Mouse (Mus musculus) hindbrain, embryonic 16.5 days (tissue): ENCODE measurements around the gene Arntl. TPM values are rescaled to one million over a fixed set of nuclear protein-coding genes. Genes with fewer than 3 reads are reported as not detected.

Experiments
- ATAC-seq: fragments of 200-750 bp; cut with Nextera tagmentation; 2 replicates; pipeline ENCODE4 v1.8.0; 2017; ENCODE audit warnings: moderate TSS enrichment, moderate library complexity
- H3K27ac ChIP-seq: fragments of 300-500 bp; sonication (generic); 2 replicates; pipeline ENCODE4 v1.5.1; 2014; ENCODE audit warnings: low read depth, mild to moderate bottlenecking, control low read depth, low read length, moderate library complexity
- H3K27me3 ChIP-seq: fragments of 300-500 bp; sonication (generic); replicated peaks from 2 replicates; pipeline ENCODE4 v1.6.1; 2014; ENCODE audit warnings: low read length; ENCODE audit not compliant: control insufficient read depth, insufficient read depth
- H3K36me3 ChIP-seq: fragments of 300-500 bp; sonication (generic); 2 replicates; pipeline ENCODE4 v1.6.1; 2014; ENCODE audit warnings: mild to moderate bottlenecking, low read length, moderate library complexity, mixed read lengths; ENCODE audit not compliant: control insufficient read depth, insufficient read depth
- H3K4me1 ChIP-seq: fragments of 300-500 bp; sonication (generic); 2 replicates; pipeline ENCODE4 v1.6.1; 2014; ENCODE audit warnings: low read depth, low read length; ENCODE audit not compliant: control insufficient read depth, insufficient read depth
- H3K4me2 ChIP-seq: fragments of 300-500 bp; sonication (generic); 2 replicates; pipeline ENCODE4 v1.6.1; 2014; ENCODE audit warnings: mild to moderate bottlenecking, low read length, control low read depth, moderate library complexity
- H3K4me3 ChIP-seq: fragments of 300-500 bp; sonication (generic); 2 replicates; pipeline ENCODE4 v1.5.1; 2014; ENCODE audit warnings: mild to moderate bottlenecking, low read length, control low read depth, moderate library complexity
- H3K9ac ChIP-seq: fragments of 300-500 bp; sonication (generic); 2 replicates; pipeline ENCODE4 v1.6.1; 2014; ENCODE audit warnings: low read depth, mild to moderate bottlenecking, control low read depth, low read length, moderate library complexity
- H3K9me3 ChIP-seq: fragments of 300-500 bp; sonication (generic); 2 replicates; pipeline ENCODE4 v1.6.1; 2014; ENCODE audit warnings: mild to moderate bottlenecking, low read length, moderate library complexity; ENCODE audit not compliant: control insufficient read depth
- WGBS: fragments of 180-500 bp; shearing (Covaris S2); extraction: QIAGEN DNeasy Blood & Tissue Kit; methylation state at CpG from one replicate; pipeline ENCODE4 v1.1.7; 2014; 5-methylcytosine and 5-hydroxymethylcytosine counted together
- polyA plus RNA-seq: library from polyadenylated mRNA; unstranded; fragments of >200 nt; fragmentation: Nextera tagmentation; extraction: Ambion mirVana; gene quantifications from 2 replicates; pipeline ENCODE4 v1.2.1, GENCODE M21; 2015

Gene Arntl
- polyA plus RNA-seq, 1 experiment from 2014 or later = 21.7 TPM

DNA sequence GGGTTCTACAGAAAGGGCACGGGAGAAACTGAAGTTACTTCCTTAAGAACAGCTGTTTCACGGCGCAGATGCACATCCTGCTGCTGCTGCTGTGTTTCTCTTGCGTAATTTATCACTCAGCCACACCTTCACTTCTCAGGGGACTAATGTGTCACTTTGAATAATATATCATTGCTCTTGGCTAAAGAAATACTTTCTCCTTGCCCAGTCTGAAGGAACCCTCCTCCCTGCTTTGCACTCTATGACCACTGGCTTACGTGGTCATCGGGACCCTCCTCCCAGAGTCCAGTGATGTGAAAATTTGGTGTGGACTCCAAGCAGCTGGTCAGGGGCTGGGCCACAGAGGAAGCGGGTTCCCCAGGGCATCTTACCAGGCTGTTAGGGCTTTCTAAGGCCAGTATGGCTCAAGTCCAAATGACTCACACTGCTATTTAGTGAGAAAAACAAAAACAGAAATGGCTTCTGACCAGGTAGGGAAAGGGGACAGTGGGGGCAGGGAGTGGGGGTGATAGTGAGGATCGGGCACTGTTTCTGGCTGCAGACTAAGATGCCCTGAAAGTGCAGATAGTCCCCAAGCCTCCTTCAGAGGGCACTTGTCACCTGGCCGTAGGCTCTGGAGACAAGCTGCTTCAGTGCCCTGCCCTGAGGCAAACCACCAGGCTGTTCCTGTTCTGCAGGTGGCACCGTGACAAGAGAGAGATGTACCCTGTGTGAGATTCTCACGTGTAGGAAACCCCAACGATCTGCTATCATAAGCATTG is 34.8 kb downstream of the Arntl start:
- no peak overlapping the region for H3K4me3 ChIP-seq
- no peak overlapping the region for H3K9ac ChIP-seq
- H3K27me3 ChIP-seq = no peaks in the 10 kb centered on the region
- H3K4me1 ChIP-seq = peaks cover 20% of the 10 kb centered on the region
- 58% methylated on average over 12 of the region's 12 CpGs for WGBS
- H3K36me3 ChIP-seq = no peaks in the 10 kb centered on the region
- peak; percentile 50; the same call in 1 of the 2 replicates for ATAC-seq
- peak overlapping the region; percentile 51; the same call in 1 of the 2 replicates for H3K27ac ChIP-seq
- no peak overlapping the region for H3K4me2 ChIP-seq
- no peaks in the 10 kb centered on the region for H3K9me3 ChIP-seq

DNA sequence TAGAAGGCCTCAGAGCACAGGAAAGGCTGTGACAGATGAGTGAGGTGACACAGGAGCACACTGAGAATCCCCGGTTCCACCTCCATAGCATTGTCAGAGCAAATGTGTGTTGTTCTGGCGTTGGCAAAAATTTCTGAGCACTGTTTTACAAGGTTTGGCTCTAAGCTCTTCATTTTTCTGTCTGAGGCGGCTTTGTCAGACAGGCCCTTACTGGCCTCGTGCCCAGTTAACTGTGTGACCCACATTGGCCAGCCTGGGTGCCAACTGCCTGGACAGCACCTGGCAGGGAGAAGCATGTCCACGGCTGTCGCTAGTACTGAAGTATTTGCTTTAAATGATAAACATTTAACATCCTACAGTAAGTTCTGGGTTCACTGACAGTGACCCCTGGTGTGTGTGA is 35.4 kb downstream of the Arntl start:
- H3K9me3 ChIP-seq = no peaks in the 10 kb centered on the region
- H3K4me2 ChIP-seq = no peak overlapping the region
- no peak overlapping the region for H3K9ac ChIP-seq
- H3K36me3 ChIP-seq = no peaks in the 10 kb centered on the region
- peaks cover 20% of the 10 kb centered on the region for H3K4me1 ChIP-seq
- peak overlapping the region; percentile 51; the same call in 1 of the 2 replicates for H3K27ac ChIP-seq
- ATAC-seq = peak; percentile 21; the same call in 1 of the 2 replicates
- no peaks in the 10 kb centered on the region for H3K27me3 ChIP-seq
- H3K4me3 ChIP-seq = no peak overlapping the region
- WGBS = 47% methylated on average over 6 of the region's 6 CpGs

- ATAC-seq = no peak
- peaks cover 32% of the 10 kb centered on the region for H3K4me1 ChIP-seq
- 57% methylated on average over 5 of the region's 5 CpGs for WGBS
- no peak overlapping the region for H3K4me3 ChIP-seq
- H3K4me2 ChIP-seq = no peak overlapping the region
- H3K9ac ChIP-seq = no peak overlapping the region
- H3K9me3 ChIP-seq = no peaks in the 10 kb centered on the region
- no peak overlapping the region for H3K27ac ChIP-seq
- H3K27me3 ChIP-seq = no peaks in the 10 kb centered on the region
- no peaks in the 10 kb centered on the region for H3K36me3 ChIP-seq
Measured at GRCm38 (mm10) chr7:113245144-113245543, 37.9 kb downstream of the Arntl start.

DNA sequence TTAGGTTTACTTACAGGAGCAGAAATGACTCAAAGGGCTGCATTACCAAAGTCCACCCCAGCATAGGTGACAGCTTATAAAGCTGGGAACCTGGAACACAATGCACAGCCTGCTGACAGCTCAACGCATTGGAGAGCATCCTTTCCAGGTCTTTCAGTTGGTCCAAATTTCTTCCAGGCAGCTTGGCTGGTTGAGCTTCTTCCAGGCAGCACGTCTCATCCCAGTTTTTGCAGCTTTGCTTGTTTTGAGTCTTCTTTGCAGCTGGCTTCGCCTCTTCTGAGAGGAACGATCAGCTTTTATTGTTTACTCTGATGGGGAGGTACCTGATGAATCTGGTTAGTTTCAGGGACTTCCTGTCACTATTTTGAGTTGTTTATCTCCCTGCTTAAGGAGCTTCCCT is 39.2 kb downstream of the Arntl start:
- Histone ChIP-seq H3K27me3 (no peaks in the 10 kb centered on the region), H3K4me1 (peaks cover 46% of the 10 kb centered on the region), H3K4me3 (no peak overlapping the region), H3K36me3 (no peaks in the 10 kb centered on the region), H3K4me2 (no peak overlapping the region), H3K9ac (no peak overlapping the region), H3K9me3 (no peaks in the 10 kb centered on the region), H3K27ac (no peak overlapping the region)
- 86% methylated on average over 4 of the region's 4 CpGs for WGBS
- ATAC-seq = no peak

DNA sequence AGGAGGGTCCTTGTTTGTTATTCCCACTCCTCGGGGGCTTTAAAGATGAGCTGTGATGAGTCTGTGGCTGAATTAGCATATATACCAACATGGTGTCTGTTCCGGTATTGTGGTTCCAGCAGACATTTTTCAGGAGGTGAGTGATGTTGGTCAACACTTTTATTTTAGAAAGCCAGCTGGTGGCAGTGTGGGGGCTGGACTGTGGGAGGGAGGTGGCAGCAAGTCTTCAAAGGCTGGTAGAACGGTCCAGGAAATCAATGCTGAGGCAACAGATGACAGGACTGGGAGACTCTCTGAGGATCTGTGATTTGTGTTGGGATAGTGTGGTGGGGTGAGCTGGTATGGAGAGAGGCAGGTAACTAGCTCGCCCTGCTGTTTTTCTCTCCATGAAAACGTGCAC is 39.9 kb downstream of the Arntl start:
- H3K36me3 ChIP-seq = no peaks in the 10 kb centered on the region
- H3K27ac ChIP-seq = no peak overlapping the region
- no peak for ATAC-seq
- no peak overlapping the region for H3K4me2 ChIP-seq
- no peak overlapping the region for H3K4me3 ChIP-seq
- WGBS = 72% methylated on average over 5 of the region's 5 CpGs
- H3K9ac ChIP-seq = no peak overlapping the region
- peaks cover 46% of the 10 kb centered on the region for H3K4me1 ChIP-seq
- H3K27me3 ChIP-seq = no peaks in the 10 kb centered on the region
- no peaks in the 10 kb centered on the region for H3K9me3 ChIP-seq

- Histone ChIP-seq H3K4me1 (peaks cover 41% of the 10 kb centered on the region), H3K4me2 (no peak overlapping the region), H3K27ac (no peak overlapping the region; the same call in 1 of the 2 replicates), H3K4me3 (no peak overlapping the region), H3K27me3 (no peaks in the 10 kb centered on the region), H3K9ac (no peak overlapping the region), H3K36me3 (no peaks in the 10 kb centered on the region), H3K9me3 (no peaks in the 10 kb centered on the region)
- 39% methylated on average over 16 of the region's 16 CpGs for WGBS
- ATAC-seq = no peak
Measured at GRCm38 (mm10) chr7:113249134-113249825, 42.0 kb downstream of the Arntl start.

- WGBS = 34% methylated on average over 3 of the region's 3 CpGs
- Histone ChIP-seq H3K9ac (0 out of 2 replicates have a peak overlapping the region, but pooled peaks have one; percentile 3), H3K9me3 (no peaks in the 10 kb centered on the region), H3K36me3 (no peaks in the 10 kb centered on the region), H3K4me2 (no peak overlapping the region), H3K4me3 (no peak overlapping the region), H3K27me3 (no peaks in the 10 kb centered on the region), H3K27ac (peak overlapping the region; percentile 81), H3K4me1 (peaks cover 36% of the 10 kb centered on the region)
- peak; percentile 73 for ATAC-seq
Measured at GRCm38 (mm10) chr7:113250433-113250991, 43.2 kb downstream of the Arntl start.

GRCm38 (mm10) chr7:113251001-113251400 is 43.7 kb downstream of the Arntl start:
- Histone ChIP-seq H3K9ac (no peak overlapping the region), H3K4me2 (no peak overlapping the region), H3K4me1 (peaks cover 36% of the 10 kb centered on the region), H3K27me3 (no peaks in the 10 kb centered on the region), H3K27ac (peak overlapping the region; percentile 81), H3K36me3 (no peaks in the 10 kb centered on the region), H3K4me3 (no peak overlapping the region), H3K9me3 (no peaks in the 10 kb centered on the region)
- ATAC-seq = peak; percentile 70
- 40% methylated on average over 3 of the region's 3 CpGs for WGBS

DNA sequence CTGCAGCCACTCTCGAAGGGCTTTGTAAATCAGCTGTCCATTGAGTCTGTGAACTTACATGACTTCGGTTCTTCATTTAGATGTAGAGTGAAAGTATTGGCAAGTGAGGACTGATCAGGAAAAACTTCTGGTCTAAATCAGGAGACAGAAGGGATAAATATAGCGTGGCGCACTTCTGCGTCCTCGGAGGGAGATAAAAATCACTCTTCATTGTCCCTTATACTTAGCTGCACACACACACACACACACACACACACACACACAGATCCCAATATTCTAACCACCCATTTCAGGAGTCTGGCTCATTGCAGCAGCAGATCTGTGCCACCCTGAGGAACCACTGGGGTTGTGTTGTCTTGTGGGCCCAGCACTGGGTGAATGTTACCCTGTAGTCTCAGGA is 44.3 kb downstream of the Arntl start:
- 51% methylated on average over 6 of the region's 6 CpGs for WGBS
- Histone ChIP-seq H3K36me3 (no peaks in the 10 kb centered on the region), H3K27ac (peak overlapping the region; percentile 70), H3K4me3 (no peak overlapping the region), H3K4me2 (no peak overlapping the region), H3K9ac (no peak overlapping the region), H3K27me3 (no peaks in the 10 kb centered on the region), H3K9me3 (no peaks in the 10 kb centered on the region), H3K4me1 (peaks cover 36% of the 10 kb centered on the region)
- no peak for ATAC-seq
